In the genomic region with DNA sequence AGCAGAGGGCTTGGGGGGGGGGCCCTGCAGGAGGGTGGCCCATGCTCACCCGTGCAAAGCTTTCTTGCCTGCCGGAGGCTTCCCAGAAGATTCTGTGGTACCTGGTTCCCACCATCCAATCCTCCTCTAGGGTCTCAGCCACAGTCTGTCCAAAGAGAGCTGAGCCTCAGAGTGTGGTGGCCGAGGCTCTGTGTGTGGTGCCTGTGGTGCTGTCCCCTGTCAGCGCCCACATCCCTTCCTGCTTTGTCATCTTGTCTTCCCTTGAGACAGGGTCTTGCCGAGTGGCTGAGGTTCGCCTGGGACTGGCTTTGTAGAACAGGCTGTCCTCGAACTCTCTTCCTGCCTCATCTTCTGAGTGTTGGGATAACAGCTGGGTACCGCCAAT, we compare ENCODE assay signal across 13 mouse cellular contexts.
"Had no signal": no experiment of that assay in that cellular context is flagged by ENCODE, and none has a peak within 500 bp of the region (broad histone marks: within the 10 kb centered on the region; RNA-seq: fewer than 3 reads in every experiment).

No protein-coding gene starts in this region.

- H3K4me3 ChIP-seq: limb, embryonic 12.5 days; limb, embryonic 15.5 days; liver, embryonic 12.5 days; liver, embryonic 15.5 days; megakaryocyte, embryonic 14.5 days; midbrain, embryonic 10.5 days; midbrain, embryonic 15.5 days; neural tube, embryonic 12.5 days; neural tube, embryonic 15.5 days had no signal

- DNase-seq: left cerebral cortex, postnatal 4 days; spleen, adult 18-20 months; thymus, postnatal 25 days had no signal

- ATAC-seq: intestine, postnatal 0 days; liver, embryonic 12.5 days; midbrain, embryonic 15.5 days had no signal

- H3K9ac ChIP-seq: limb, embryonic 12.5 days; limb, embryonic 15.5 days; liver, embryonic 12.5 days; liver, embryonic 15.5 days; midbrain, embryonic 15.5 days; neural tube, embryonic 12.5 days; neural tube, embryonic 15.5 days had no signal

- H3K36me3 ChIP-seq: limb, embryonic 12.5 days; limb, embryonic 15.5 days; liver, embryonic 12.5 days; liver, embryonic 15.5 days; midbrain, embryonic 10.5 days; midbrain, embryonic 15.5 days; neural tube, embryonic 12.5 days; neural tube, embryonic 15.5 days had no signal

- H3K27me3 ChIP-seq: midbrain, embryonic 15.5 days; neural tube, embryonic 12.5 days had no signal

- H3K9me3 ChIP-seq: limb, embryonic 12.5 days; limb, embryonic 15.5 days; liver, embryonic 12.5 days; liver, embryonic 15.5 days; megakaryocyte, embryonic 14.5 days; midbrain, embryonic 10.5 days; midbrain, embryonic 15.5 days; neural tube, embryonic 12.5 days; neural tube, embryonic 15.5 days had no signal

- H3K4me2 ChIP-seq: limb, embryonic 12.5 days; limb, embryonic 15.5 days; liver, embryonic 12.5 days; liver, embryonic 15.5 days; midbrain, embryonic 15.5 days; neural tube, embryonic 12.5 days; neural tube, embryonic 15.5 days had no signal

- H3K27ac ChIP-seq: limb, embryonic 12.5 days; limb, embryonic 15.5 days; liver, embryonic 12.5 days; liver, embryonic 15.5 days; midbrain, embryonic 10.5 days; midbrain, embryonic 15.5 days; neural tube, embryonic 12.5 days; neural tube, embryonic 15.5 days had no signal

- H3K4me1 ChIP-seq: limb, embryonic 12.5 days; liver, embryonic 12.5 days; liver, embryonic 15.5 days; midbrain, embryonic 10.5 days; midbrain, embryonic 15.5 days; neural tube, embryonic 12.5 days; neural tube, embryonic 15.5 days had no signal
